Mouse (Mus musculus): Measurements from ENCODE around the gene Fam193b.

DNA sequence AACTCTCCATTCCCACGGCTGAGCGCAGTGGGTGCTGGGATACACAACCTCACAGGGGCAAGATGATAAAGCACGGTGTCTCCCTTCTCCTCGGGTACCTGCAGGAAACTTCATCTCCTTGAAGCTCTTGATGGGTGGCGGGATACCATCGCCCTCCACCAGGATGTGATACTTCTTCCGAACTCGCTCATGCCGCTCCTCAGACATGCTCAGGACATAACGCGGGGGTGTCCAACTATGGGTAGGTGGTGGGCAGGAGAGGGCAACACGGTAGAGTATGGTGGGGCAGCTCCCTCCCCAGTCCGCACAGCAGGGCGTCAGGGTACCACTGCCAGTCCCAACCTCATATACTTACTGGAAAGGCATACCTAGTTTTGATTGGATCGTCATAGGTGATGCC lies 35.7 kb downstream of the Fam193b start:
- no peak for TF ChIP-seq EP300 (IDR thresholded peaks at IDR 0.05)
- TF ChIP-seq CTCF (IDR thresholded peaks at IDR 0.05): no peak
